Mouse (Mus musculus) kidney, adult 8-10 months (tissue): ENCODE results near the gene Zbtb45.
A peak's percentile ranks its signal among the peaks of the same experiment; 100 is the strongest.

Source experiments
- DNase-seq, 2 experiments: peaks; one replicate each; pipeline ENCODE4 v3.0.0; 2022

Zbtb45 gene

DNA sequence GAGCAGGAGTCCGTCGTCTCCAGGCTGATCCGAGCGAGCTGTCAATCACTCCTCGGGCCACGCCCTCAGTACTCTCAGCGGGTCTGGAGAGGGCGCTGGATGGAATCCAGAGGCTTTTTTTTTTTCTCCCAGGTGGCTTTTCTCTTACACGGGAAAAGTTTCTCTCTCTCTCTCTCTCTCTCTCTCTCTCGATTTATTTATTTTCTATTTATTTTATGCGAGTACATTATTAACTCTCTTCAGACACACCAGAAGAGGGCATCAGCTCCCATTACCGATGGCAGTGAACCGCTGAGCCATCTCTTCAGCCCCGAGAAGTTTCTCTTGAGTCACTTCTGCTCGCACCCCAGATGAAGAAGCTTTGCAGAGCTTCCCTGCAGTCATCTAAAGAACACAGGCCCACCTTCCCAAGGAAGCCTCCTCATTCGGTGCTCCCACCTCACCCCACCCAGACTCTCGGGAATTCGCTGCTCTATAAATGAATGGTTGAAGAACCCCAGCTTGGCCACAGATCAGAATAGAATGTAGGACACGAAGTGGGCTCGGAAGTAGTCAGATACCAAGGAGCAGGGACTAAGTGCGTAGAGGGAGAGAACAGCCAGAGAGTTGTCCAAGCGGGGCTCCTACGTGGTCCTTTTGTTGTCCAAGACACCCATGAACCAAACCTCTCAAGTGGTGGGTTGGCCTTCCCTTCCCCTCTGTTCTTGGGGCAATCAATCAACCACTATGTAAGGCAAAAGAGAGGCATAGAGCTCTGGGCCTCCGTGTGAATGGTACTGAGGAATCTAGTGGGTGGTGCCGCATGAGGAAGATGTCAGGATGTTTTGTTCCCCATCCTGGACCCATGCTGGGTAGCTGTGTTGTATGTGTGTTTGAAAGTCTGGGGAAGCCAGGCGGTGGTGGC lies at the start of gene Zbtb45:
Gene Zbtb45 (minus strand): TSS at position 30 of the 904 bp plus-strand sequence.
- DNase-seq: no peak

DNA sequence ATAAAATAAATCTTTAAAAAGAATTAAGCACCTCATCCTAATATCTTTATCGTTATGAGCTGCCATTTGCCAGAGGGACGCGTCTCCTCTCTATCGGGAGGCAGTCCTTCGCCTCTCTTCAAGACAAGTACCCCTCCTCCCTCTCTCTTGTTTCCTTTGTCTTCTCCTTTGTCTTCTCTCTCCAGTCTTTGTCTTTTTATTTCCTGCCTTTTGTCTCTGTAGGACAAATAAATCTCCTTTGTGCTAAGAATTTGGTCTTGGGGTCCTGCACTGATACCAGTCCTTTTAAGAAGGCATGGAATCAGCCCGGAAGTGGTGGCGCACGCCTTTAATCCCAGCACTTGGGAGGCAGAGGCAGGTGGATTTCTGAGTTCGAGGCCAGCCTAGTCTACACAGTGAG lies 49.7 kb upstream of the Zbtb45 start:
- DNase-seq: no peak

- no peak for DNase-seq
These were observed 47.3 kb upstream of the Zbtb45 start for GRCm38 (mm10) chr7:13056913-13057700.

GRCm38 (mm10) chr7:13054287-13055010 lies 44.6 kb upstream of the Zbtb45 start, which contains the start of gene Mzf1:
TSS of gene Mzf1 (minus strand) at chr7:13054764.
- DNase-seq: peak; percentile 95 to 96

DNA sequence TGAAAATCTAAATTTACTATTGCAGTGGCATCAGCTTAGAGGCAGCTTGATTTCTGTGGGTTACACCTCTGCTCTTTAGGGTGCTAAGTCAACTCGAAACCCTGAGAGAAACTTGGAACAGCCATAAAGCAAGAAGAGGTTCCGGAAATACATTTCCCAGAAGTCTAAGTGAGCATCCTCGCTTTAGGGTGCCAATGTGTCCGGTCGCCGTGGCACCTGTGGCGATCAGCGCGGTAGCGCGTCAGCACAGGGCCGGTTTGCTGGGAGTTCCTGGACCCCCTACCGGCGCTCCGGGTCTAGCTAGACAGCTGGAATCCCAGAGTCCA lies 44.1 kb upstream of the Zbtb45 start:
- no peak for DNase-seq

GRCm38 (mm10) chr7:13053501-13053900 lies 43.7 kb upstream of the Zbtb45 start:
- DNase-seq: no peak

DNA sequence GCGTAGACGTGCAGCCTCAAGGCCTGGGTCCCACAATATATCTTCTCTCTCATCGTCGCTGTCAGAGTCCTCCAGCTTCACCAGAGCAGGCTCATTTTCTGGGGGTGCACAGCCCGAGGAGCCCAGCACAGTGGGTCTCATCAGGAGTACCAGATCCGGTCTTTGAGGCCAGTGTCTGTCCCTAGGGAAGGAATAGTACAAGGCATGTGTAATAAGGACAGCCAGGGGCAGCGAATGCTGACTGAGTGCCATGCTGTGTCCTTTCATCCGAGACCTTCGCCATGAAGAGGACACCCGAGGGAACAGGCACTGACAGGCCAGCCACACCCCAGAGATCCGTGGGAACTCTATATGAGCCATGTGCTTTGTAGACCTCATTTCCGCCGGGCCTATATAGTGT lies 43.2 kb upstream of the Zbtb45 start:
- no peak for DNase-seq

DNA sequence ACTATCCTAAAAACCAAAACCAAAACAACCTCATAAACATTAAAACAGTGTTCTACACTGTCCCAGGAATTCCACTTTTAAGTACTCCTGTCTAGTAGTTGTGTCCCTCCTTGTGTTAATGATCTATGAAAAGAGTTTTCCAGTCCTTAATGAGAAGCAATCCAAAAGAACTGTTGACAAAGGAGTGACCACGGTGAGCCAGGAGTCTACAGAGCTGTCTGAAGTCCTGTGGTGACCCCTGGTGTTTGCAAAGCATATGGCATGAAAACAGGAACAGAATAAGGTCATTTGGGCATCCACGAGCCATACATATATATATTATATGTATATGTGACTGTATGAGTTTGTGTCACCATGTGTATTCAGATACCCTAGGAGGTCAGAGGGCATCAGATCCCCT lies 36.2 kb upstream of the Zbtb45 start:
- peak; percentile 76 to 82 for DNase-seq

DNA sequence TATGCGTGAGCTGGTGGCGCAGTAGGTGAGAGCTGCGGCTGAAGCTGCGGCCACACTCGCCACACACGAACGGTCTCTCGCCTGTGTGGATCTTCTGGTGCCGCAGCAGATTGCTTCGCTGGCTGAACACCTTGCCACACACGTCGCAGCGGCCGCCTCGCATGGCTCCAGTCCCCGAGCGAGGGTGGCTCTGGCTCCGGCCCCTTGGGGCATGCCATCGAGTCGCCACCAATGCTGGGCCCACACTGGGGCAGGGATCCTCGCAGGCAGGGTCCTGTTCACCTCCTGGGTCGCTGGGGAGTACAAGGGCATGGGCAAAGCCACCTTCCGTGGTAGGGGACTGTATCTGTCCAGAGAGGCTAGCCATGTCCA lies 34.4 kb upstream of the Zbtb45 start:
- DNase-seq: no peak

DNA sequence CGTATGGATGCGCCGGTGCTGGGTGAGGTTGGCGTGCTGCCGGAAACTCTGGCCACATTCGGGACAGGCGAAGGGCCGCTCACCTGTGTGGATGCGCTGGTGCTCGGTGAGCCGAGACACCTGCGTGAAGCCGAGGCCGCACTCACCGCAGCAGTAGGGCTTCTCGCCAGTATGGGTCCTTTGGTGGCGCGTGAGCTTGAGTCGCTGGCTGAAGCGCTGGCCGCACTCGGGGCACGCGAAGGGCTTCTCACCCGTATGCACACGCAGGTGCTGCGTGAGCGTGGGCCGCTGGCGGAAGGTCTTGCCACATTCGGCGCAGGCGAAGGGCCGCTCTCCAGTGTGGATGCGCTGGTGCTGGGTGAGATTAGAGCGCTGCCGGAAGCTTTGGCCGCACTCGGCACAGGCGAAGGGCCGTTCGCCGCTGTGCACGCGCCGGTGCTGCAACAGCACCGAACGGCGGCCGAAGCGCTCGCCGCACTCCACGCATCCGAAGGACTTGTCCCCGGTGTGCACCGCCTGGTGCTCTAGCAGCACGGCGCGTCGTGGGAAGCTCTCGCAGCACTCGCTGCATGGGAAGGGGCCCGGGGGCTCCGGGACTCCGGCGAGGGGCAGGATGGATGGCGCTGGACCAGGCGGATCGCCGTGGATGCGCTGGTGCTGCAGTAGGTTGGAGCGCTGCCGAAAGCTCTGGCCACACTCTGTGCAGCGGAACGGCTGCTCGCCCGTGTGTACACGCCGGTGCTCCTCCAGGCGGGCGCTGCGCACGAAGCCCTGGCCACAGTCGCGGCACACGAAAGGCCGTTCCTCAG lies 33.8 kb upstream of the Zbtb45 start:
- no peak for DNase-seq

GRCm38 (mm10) chr7:13043120-13043444 lies 33.2 kb upstream of the Zbtb45 start:
- DNase-seq: no peak

GRCm38 (mm10) chr7:13042511-13042910 lies 32.7 kb upstream of the Zbtb45 start:
- no peak for DNase-seq

- DNase-seq: no peak
These were observed 31.4 kb upstream of the Zbtb45 start for GRCm38 (mm10) chr7:13041256-13041655.

- no peak for DNase-seq
These were observed 29.3 kb upstream of the Zbtb45 start for GRCm38 (mm10) chr7:13039181-13039580.

GRCm38 (mm10) chr7:13038621-13039169 lies 28.9 kb upstream of the Zbtb45 start:
- DNase-seq: peak; percentile 44 to 65

DNA sequence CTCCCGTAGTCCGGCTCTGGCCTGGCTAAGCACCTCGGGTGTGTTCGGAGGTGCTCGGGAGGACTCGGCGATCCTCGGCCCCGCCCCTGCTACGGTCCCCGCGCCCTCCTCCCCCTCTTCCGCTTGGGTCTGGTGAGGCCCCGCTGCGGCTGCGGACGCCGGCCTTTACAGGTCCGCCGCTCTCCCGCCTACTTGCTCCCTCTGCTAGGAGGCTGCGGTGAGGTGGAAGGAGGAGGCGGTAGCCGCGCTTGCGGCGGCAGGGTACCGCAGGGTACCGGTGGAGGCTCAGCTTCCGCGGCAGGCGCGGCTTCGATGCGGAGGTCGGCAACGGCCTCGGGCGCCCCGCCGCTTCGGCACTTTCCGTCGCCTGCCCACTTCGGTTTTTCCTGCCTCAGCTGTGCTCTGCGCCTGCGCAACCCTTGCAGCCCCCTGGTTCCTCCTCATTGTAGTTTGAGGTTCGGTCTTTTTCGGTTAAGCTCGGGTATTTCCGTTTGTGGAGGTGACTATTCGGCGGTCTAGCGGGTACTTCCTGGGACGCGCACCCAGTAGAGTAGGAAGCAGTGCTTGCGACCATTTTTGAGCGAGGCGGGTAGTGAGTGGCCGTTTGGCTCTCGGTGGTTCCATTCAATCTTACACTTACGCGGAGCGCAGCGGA lies 28.2 kb upstream of the Zbtb45 start, which contains the start of gene Ube2m:
Gene Ube2m (minus strand): TSS at position 375 of the 655 bp plus-strand sequence.
- DNase-seq: peak; percentile 97 to 98

- DNase-seq: peak in 1 of 2 experiments; percentile 45
These were observed 27.5 kb upstream of the Zbtb45 start for GRCm38 (mm10) chr7:13037366-13037765.

DNA sequence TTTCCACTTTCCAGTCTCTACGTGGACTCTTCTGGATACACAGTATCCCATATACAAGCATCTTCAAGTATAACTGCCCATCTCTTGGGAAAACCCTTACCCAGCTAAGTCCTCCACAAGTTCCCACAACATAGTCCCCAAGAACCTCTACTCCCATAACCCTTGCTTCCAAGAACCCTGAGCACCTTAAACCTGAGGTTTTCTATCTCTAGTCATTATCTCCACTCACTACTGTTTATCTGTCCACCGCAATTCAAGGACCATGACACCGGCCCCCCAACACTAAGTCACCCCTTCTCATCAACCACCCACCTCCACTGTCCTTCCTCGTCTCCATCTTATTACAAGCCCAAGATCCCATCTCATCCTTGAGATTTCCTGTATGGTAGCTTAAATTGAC lies 27.0 kb upstream of the Zbtb45 start:
- no peak for DNase-seq

DNA sequence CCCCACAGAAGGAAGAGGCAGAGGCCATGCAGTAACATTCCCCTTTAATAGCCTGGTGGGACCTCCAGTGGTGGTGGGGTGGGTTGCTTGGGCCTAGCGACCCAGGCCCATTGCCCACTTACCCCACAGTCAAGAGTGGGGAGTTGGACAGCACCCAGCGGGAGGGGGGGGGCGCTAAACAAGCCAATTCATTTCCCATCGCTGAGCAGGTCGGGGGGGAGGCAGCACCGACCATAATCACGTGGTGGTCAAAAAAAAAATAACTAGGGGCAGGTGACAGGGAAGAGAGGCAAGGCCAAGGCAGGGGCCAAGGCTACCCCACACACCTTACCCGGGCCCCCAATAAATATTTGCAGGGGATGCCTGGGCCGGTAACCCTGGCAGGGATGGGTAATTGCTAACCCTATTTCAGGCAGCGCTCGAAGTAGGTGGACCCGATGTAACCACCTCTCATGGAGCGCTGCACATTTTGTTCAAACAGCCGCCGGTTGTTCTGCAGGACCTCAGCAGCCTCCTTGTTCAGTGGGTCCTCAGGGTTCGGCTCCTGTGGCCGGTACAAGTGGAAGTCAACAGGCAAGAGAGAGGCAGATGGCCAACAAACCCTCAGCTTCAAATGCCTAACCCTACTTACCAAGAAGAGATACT lies 25.5 kb upstream of the Zbtb45 start:
- no peak for DNase-seq

DNA sequence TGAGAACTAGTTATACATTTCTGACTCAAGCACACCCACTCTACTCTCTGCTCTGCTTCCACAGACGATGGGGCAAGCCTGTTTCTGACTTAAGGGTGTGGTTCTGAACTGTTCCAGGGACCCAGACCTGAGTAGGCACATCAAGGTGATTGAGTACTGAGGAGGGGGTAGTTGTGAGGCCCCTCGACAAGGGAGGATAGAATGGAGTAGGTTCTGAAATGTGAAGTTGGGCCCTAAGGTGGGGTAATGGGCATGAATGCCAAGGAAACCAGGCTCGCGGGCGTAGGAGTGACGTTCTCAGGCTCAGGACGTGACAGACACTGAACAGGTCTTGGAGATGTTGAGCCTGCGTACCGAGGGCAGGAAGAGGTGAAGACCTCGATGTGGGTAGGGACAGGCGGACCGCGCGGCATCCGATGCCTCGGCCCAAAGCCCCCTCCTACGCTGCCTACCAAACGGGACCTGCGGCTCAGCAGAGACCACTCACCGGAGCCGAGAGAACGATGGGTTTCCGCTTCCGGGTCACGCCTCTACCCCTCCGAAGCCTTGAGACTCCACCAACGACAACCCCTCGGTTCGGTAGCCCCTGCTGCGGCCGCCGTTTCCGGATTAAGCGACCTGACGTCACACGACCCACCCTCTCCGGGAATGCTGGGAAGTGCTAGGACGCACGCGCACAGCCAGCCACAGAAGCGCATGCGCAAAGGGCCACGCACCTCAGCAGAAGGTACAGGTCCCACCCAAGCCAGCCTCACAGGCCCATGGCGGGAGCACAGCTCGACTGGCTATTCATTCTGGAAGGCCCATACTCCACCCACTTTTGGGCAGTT lies 24.5 kb upstream of the Zbtb45 start, which contains the start of gene Chmp2a:
Gene Chmp2a (minus strand): TSS at position 660 of the 830 bp plus-strand sequence.
- peak; percentile 97 for DNase-seq
